Mouse (Mus musculus): ENCODE measurements at regions not wholly inside any gene's neighbourhood (a gene's known extent, or its start where the extent isn't known, plus 50 kb on each side); places are given as distances from the start of the nearest gene placed in this dataset.
"Not testable (repeated sequence)": the region's sequence is repeated elsewhere in the genome, so short reads cannot be mapped to it uniquely, and the experiment has no call there.

DNA sequence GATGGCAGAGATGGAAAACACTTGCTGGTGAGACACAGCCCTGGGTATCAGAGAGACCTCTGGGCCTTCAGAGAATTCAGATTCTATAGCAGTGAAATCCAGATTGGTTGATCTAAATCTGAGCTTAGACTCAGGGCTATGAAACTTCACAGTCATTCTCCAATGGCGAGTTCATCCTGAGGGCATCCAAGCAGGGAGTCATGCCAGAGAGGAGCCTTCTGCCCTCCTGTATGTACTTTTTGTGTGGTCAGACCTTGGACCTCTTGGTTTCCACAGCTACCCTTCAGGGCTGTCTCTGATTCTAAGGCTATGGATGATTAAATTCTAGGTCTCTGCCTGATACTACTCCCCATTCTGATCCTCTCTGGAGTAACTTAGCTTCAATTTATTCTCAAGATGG lies 122.0 kb upstream of the Mettl15 start:
- DNase-seq (ENCODE audit: low spot score in 2 of 2), result no peak

DNA sequence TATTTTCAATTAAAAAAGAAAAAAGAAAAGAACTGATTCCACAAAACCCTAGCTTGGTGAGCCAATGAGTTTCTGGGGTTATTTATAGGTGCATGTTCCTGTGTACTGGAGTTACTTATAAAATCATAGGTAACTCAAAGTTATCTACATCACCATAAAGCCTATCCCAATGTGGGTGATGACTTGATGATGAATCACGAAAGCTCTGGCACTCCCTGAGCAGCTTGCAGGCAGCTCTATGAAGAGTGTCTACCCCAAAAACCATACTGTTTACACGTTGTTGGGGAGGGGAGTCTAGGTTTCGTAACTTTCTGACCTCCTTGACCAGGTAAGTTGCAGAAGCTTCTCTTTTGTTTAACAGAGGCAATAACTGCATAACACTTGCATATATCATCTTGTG lies 123.7 kb upstream of the Mettl15 start:
- DNase-seq (ENCODE audit: low spot score in 2 of 2), result no peak

GRCm38 (mm10) chr2:109406591-109407079 lies 126.1 kb upstream of the Mettl15 start:
- DNase-seq (ENCODE audit: low spot score in 2 of 2), result no peak

DNA sequence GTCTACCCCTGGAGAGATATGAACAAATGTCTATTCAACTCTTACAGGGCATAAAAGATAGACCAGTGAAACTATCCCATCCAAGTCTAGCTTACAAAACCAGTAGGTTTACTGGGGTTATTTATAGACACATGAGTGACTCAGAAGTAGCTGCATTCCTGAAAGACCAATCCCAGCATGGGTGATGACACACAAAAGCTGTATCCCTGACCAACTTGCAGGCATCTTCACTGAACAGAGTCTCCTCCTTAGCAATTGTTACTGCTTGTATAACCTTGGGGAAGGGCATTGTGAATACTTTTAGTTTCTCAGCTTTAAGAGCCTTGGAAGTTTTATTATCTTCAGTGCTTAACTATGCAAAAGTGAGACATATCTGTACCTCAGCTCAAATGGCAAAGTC lies 139.6 kb upstream of the Mettl15 start:
- DNase-seq (ENCODE audit: low spot score in 2 of 2), result no peak

GRCm38 (mm10) chr2:109431183-109431582 lies 150.6 kb upstream of the Mettl15 start:
- no peak for DNase-seq (ENCODE audit: low spot score in 2 of 2)

GRCm38 (mm10) chr2:109442551-109443120 lies 162.1 kb upstream of the Mettl15 start:
- DNase-seq (ENCODE audit: low spot score in 2 of 2), result no peak

DNA sequence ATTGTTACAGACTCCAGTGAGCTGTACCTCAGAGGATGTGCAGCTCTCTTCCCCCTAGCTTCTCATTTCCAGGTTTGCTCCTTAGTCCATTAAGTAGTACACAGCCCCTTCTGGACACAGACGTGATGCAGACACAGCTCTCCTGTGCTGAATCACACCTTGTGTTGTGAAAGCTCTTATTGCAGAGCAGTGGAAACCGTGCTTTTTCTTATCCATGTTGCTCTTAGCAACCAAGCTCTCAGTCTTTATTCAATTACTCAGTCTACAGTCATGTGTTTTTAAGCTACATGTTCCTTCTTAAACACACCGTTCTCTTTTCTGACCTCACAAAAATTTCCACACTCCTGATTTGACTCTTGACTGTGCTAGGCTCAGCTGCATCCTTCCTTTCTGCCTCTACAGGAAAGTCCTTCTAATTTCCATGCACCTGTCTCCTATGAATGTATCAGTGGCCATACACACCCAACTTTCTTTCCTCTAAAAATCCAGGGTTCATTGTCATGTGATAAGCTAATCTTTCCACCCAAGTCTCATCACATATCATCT lies 163.0 kb upstream of the Mettl15 start:
- no peak for DNase-seq (ENCODE audit: low spot score in 2 of 2)

GRCm38 (mm10) chr2:109462246-109462645 lies 181.7 kb upstream of the Mettl15 start:
- DNase-seq (ENCODE audit: low spot score in 2 of 2), result not testable (repeated sequence)

DNA sequence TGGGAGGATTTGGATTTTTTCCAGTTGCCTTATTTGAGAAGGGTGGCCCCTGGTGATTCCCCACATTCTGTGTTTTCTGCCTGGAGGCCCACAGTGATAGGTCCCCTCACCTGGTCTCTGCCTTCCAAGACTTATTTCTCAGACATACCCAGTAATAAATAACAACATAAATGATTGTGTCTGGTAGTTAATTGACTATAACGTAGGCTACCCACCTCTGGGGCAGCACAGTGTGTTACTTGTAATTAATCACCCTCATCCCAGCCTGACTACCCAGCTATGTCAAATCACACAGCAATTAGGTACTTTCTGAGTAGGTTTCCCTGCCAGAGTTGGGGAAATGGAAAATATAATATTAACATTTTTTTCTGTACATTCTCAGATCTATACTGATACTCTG lies 190.2 kb upstream of the Bdnf start:
- no peak for DNase-seq (ENCODE audit: low spot score in 2 of 2)

DNA sequence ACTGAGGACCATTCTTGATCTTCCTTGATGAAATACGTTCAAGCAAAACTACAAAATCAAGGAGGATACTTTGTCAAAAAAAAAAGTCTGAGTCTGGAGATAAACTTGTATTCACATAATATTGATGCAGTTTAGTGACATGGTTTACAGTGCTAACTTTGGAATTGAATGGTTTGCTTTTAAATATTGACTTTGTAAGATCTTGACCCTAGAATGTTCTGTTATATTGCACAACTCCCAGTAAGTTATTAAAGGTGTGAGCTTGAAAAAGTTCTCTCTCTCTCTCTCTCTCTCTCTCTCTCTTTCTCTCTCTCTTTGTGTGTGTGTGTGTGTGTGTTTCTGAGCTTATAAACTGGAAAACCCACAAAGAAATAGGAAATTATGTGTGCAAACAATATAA lies 186.9 kb upstream of the Bdnf start:
- DNase-seq (ENCODE audit: low spot score in 2 of 2), result no peak

GRCm38 (mm10) chr2:109502186-109502585 lies 172.3 kb upstream of the Bdnf start:
- DNase-seq (ENCODE audit: low spot score in 2 of 2), result peak in 1 of 2 experiments; percentile 3

DNA sequence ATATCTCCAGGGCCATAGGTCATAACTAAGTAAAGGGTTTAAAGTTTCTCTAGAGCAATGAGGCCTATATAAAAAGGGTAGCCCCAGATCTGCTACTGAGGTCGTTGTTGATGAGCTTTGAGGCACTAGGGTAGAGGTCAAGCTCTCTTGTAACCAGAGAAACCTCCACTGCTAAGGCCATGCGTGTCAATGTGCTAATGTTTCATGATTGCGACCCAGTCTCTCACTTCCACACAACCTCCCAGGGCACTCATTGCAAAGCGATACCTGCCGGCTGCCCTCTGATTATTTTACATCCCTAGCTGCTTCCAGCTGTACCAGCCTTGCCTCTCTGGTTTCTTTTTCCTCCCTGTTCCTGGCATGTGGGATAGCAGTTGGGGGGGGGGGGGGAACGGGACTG lies 169.6 kb upstream of the Bdnf start:
- DNase-seq (ENCODE audit: low spot score in 2 of 2), result no peak

DNA sequence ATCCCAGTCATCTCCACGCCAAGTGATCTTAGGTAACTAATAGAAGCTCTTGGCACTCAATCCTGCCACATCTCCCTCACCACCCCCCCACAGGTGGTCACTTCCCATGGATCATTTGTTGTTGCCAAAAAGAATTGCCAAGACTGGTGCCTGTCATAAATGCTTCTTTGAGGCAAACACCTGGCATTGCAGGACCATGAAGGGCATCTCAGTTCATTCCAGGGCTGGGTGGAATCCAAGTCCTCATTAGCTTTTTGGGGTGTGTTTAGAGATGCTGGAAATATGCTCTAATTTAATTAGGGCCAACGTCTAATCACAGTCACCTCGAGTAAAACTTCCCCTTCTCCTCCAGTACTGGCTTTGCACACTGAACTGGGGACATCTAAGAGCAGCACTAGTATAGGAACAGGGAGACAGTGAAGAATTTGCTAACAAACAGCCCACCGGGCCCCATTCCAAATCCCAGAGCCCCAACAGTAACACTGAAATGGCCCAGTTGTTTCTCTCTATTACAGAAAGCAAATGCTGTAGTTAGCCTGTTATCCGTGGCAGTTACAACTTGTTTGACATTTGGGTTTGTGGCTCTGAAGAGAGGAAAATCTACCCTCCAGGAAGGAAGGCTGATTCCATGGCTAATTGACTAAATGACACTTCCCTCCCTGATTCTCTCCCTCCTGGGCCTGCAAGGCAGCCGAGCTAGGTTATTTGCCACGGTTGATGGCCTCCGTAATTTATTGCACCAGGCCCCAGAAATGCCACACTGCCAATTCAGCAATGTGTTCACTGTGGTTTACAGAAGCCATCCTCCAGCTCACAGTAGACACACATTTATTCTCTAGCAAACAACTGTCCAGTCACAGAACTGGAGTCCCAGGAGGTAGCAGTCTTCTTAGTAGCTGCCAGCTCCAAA lies 164.2 kb upstream of the Bdnf start:
- DNase-seq (ENCODE audit: low spot score in 2 of 2), result no peak

- DNase-seq (ENCODE audit: low spot score in 2 of 2), result no peak
These were observed 163.4 kb upstream of the Bdnf start for GRCm38 (mm10) chr2:109511142-109511541.

GRCm38 (mm10) chr2:109519261-109519660 lies 155.2 kb upstream of the Bdnf start:
- no peak for DNase-seq (ENCODE audit: low spot score in 2 of 2)

GRCm38 (mm10) chr2:109520471-109520870 lies 154.0 kb upstream of the Bdnf start:
- no peak for DNase-seq (ENCODE audit: low spot score in 2 of 2)

- no peak for DNase-seq (ENCODE audit: low spot score in 2 of 2)
These were observed 135.0 kb upstream of the Bdnf start for GRCm38 (mm10) chr2:109539519-109539918.

- no peak for DNase-seq (ENCODE audit: low spot score in 2 of 2)
These were observed 127.9 kb upstream of the Bdnf start for GRCm38 (mm10) chr2:109546486-109547115.

DNA sequence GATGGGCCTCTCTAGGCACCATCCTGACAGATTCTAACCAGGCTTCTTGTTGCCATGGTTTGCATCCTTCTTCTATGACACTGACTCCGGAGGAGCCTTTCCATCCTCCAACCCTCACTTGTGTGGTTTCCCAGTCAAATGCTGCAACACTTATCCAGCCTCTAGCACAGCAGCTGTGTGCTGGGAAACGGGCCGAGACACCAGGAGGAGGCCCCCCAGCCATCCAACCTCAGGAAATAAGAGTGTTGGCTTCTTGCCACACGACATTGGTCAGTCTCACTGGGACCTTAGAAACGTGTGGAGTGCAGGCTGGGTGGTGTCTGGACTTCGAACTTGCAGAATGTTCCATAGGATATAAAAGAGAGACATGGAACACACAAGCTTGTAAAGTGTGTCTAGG lies 119.9 kb upstream of the Bdnf start:
- DNase-seq (ENCODE audit: low spot score in 2 of 2), result no peak

DNA sequence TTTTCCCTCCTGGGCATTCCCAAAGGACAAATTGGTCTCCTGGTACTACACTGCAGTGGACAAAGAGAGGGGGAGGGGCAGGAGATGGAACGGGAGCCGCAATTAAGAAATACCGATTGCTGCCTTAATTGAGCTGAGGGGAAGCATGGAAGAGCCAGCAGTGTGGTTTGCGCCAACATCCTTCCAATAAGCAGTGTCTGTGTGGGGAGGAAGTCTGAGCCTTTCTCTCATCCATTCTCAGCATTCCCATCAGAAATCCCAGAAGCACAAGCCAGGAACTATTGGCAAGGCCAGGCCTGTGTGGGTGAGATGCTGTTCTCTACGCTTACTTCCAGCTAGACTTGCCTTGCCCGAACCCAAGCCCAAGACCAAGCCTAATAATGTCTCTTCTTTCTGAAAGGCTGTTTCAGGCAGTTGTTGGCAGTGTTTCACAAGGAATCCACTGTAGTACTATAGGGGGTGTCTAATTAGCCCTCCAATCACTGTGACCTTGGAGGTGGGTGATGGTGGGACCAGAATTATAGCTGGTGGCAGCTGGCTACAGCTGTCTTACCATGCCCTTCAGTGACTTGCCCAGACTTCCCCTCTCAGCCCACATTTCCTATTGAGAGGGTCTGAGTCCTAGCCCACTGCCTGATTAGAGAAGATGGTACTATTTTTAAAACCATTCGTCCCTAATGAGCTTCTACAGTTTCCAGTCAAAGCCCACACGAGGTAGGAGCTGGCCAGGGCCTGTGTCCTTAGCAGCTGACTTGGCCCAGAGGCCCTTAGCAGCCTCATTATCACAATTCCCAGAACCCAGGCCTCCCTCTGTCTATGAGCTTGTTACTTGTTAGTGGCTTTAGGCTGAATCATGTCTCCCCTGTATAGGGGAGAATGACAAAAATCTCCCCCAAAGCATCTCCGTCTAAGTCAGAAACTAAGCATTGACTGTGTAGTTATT lies 115.1 kb upstream of the Bdnf start:
- peak in 1 of 2 experiments; percentile 27 for DNase-seq (ENCODE audit: low spot score in 2 of 2)

GRCm38 (mm10) chr2:109562996-109563395 lies 111.5 kb upstream of the Bdnf start:
- DNase-seq (ENCODE audit: low spot score in 2 of 2), result no peak

Data from left cerebral cortex, adult 8-10 months (tissue).